Mouse (Mus musculus) 3134 (cell line): ENCODE data around the gene Cntnap2.

Experiments used
- DNase-seq: peaks from one replicate; pipeline ENCODE4 v3.0.0-alpha.2; 2011; ENCODE audit warnings: low spot score; ENCODE audit not compliant: insufficient read length; ENCODE audit errors: extremely low read depth

The Cntnap2 gene

GRCm38 (mm10) chr6:45885486-45885885, 826.3 kb downstream of the Cntnap2 start:
- no peak for DNase-seq

DNA sequence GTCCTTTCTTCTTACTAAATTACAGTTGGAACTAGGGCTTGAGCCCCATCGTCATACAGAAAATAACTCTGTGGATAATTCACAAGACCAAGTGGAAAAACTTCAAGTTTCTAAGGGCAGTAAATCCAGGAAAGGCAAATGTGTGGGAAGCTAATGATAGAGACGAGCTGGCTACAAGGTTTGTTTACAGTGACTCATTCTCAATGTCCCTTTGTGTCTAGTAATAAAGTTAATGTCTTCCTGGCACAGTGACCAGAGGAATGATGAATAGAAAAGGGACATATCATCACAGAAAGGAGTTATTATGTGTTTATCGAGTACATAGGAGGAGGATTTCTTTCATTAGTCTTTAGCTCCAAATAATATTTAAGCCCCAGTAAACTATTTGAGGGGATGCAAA, 828.7 kb downstream of the Cntnap2 start:
- DNase-seq, result no peak

DNA sequence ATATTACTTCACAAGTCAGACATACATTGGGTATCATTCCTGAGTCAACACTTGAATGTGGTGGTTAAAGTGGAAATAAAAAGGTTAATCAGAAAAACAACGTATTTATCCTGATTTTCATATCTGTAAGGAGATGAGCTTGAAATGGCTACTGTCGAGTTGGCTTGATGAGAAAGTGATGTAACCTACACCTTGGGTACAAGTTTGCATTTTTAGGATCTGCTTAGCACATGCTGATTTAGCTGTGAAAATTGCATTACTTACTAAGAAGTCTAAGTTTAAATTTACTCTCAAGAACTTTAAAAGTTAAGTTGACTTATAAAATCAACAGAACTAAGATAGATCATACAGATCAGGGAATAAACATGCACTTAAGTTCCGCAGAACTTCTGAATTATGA, 879.1 kb downstream of the Cntnap2 start:
- DNase-seq, result no peak

DNA sequence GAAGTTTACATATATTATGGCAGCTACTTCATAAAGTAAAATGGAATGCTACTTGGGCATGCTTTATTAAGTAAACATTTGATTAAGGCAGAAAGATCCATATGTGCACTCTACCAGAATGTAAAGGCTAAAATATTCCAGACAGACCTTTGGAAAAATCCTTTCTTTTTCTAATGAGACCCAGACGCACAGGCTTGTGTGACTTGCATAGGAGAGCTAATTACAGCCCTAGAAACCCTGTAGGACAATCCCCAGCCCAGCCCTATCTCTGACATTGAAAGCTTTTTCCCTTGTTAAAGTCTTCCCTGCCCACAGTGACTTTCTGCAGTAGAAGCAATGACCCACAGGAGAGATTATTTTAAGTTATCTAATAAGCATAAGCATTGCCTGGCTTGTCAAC, 879.6 kb downstream of the Cntnap2 start:
- DNase-seq, result no peak

GRCm38 (mm10) chr6:45945144-45945985, 886.2 kb downstream of the Cntnap2 start:
- no peak for DNase-seq

- DNase-seq, result no peak
Measured at GRCm38 (mm10) chr6:45954773-45955172, 895.6 kb downstream of the Cntnap2 start.

DNA sequence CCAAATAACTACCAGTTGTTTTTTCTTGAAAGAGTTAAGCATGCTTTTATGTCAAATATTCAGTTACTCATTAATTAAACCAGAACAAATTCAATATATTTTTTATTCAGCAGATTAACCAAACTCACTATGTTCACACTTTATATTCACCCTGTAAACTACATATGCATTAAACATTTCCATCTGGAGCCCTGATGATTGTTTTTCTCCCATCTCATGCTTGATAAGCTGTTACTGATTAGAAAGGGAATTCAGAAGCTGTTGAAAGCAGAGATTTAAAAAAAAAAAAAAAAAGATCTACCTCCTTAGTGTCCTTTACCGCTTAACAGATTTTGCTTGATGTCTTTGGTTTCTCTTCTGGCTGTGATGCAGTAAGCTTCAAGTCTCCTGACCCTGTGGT, 905.3 kb downstream of the Cntnap2 start:
- DNase-seq, result no peak

DNA sequence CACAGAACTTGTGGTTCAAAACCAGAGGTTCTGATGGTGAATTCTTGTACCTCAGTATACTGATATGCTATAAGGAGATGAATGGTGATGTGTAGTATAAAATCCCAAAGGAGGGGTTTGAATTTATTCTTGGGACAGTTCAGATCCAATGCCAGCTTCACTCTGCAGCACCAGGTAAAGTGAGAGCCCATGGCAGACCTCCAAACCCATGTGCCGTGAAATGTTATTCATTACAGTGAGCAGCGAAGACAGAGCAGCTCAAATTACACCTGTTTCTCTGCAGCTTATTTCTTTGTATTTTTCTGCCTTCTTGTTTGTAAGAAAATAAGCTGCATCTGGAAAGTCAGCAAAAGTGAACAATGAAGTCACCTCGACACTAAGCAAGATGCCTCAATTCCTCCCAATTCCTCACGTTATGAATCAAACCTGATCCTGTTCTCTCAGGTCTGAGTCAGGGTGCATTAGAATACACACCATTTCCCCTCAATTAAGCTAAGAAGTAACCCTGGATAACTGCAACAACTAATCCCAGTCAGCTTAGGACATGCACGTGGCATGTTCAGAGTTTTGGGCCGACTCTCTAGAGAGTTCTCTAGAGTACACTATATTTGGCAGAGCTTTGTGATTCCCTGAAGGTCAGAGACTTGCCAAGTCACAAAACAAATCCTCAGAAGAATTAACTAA, 915.5 kb downstream of the Cntnap2 start:
- DNase-seq, result no peak

- no peak for DNase-seq
Measured at GRCm38 (mm10) chr6:45979171-45979570, 920.0 kb downstream of the Cntnap2 start.

DNA sequence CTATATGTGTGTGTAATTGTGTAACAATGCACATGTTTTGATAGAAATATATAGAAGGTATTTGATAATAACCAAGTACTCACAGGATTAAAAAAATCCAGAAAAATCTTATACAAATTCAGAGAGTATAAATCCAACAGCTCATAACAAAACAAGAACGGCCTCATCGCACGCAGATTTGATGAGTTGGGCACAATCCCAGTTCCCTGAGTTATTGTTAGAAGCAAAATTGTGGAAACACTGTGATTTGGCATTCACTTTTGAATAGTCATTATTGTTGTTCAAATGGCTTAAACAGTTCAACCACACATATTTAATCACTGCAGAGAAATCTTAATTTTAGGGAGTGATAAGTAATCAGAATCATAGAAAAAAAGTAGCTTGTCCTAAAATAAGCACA, 928.9 kb downstream of the Cntnap2 start:
- no peak for DNase-seq

DNA sequence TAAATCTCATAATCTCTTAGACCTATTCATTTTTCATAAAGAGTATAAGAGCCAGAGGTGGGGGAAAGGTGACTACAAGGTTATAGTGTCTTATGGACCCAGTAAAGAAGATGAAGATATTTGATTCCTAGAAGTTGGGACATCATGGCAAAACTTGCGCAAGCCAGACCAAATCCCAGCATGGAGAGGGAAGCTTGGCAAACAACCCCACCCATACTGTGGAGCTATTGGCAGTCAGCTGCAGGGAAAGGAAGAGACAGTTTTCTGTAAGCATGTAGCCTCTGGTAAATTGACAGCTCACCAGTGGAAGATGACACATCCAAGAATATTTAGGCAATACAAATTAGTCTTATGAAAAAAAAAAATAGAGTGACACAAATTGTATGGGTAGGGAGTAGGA, 931.9 kb downstream of the Cntnap2 start:
- no peak for DNase-seq

GRCm38 (mm10) chr6:46022515-46023143, 963.5 kb downstream of the Cntnap2 start:
- DNase-seq, result no peak

DNA sequence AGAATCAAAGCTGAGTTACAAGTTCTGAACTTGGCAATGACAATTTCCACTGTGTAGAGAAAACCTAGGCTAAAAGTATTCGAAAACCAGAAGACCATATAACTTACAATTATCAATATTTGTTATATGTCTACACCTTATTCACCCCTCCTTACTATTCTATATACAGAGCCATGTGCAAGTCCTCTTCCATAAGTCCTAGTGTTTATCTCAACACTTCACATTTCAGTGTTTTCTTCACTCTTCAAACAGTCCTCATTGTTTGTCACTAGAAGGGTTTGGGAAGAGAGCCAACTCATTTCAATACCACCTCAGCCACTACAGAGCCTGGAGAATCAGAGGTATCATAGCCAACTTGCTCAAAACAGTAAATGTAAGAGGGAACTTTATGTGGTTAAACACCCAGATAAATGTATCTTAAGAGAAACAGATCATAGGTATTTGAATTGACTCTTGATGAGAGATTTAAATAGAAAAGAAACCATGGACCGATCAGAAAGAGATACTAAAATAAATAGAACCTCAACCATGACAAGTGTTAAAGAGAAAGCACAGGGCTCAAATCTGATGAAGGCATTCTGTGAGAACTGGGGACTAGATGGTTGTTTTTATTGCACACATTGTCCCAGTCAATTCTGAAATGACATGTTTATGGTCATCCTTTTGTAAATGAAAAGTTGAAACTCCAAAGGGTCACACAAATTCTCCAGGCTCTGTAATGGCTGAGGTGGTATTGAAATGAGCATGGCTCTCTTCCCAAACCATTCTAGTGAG, 972.9 kb downstream of the Cntnap2 start:
- DNase-seq, result no peak

GRCm38 (mm10) chr6:46033108-46033507, 974.0 kb downstream of the Cntnap2 start:
- DNase-seq, result no peak

GRCm38 (mm10) chr6:46040671-46041070, 981.5 kb downstream of the Cntnap2 start:
- no peak for DNase-seq

- DNase-seq, result no peak
Measured at GRCm38 (mm10) chr6:46080236-46080635, 1021.1 kb downstream of the Cntnap2 start.

DNA sequence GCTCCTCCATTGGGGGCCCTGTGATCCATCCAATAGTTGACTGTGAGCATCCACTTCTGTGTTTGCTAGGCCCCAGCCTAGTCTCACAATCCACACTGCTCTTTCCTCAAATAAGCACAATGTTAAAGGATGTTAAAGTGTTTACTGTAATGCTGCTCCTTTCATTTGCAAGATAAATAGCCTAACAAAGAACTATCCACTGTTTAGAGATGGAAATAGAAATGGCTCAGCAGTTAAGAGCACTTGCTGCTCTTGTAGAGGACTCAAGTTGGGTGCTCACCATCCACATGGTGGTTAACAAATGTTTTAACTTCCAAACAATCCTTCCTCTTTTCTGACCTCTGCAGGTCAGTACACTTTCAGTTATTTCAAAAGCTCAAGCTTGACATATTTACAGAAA, 1022.3 kb downstream of the Cntnap2 start:
- no peak for DNase-seq

- DNase-seq, result no peak
Measured at GRCm38 (mm10) chr6:46143189-46143841, 1084.2 kb downstream of the Cntnap2 start.

DNA sequence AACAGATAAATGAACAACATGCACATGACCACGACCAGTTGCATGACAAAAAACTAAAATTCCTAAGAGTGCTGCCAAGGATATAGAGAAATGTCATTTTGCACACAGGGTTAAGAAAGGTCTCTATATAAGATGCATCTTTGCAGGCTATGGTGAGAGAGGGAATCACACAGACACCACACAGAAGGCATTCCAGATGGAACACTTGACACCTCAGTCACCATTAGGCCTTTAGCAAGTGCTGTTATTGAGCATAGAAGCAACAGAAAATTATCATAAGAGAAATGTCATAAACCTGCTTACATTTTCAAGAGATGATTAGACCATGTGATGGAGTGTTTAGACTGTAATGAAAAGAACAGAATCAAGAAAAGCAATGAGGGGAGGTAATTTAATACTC, 1107.7 kb downstream of the Cntnap2 start:
- no peak for DNase-seq

- DNase-seq, result no peak
Measured at GRCm38 (mm10) chr6:46197298-46197697, 1138.1 kb downstream of the Cntnap2 start.
